Mouse (Mus musculus) bone marrow macrophage, adult 2 months (primary cell): ENCODE results near the gene Kmt5a. TPM values are rescaled to one million over a fixed set of nuclear protein-coding genes. Genes with fewer than 3 reads are reported as not detected.

Experiments used
- H3K27ac ChIP-seq: 2 replicates; pipeline ENCODE4 v1.5.1; 2012; ENCODE audit warnings: low read depth, low read length; ENCODE audit not compliant: insufficient read depth
- H3K4me1 ChIP-seq: 2 replicates; pipeline ENCODE4 v1.6.1; 2012; ENCODE audit warnings: low read length; ENCODE audit not compliant: control insufficient read depth, insufficient read depth
- H3K4me3 ChIP-seq: 2 replicates; pipeline ENCODE4 v1.5.1; 2012; ENCODE audit warnings: mild to moderate bottlenecking, low read length, moderate library complexity; ENCODE audit not compliant: insufficient read depth
- CTCF ChIP-seq: IDR thresholded peaks from 2 replicates; pipeline ENCODE4 v1.5.1; 2012; ENCODE audit warnings: low read depth, mild to moderate bottlenecking, low read length, moderate library complexity
- POLR2A ChIP-seq: IDR thresholded peaks from 2 replicates; pipeline ENCODE4 v1.6.1; 2012; ENCODE audit warnings: mild to moderate bottlenecking, low read depth, low read length, borderline replicate concordance
- polyA plus RNA-seq: library from polyadenylated mRNA; stranded (reverse); fragments of >200 nt; gene quantifications from 2 replicates; pipeline ENCODE4 v1.2.4, GENCODE M21; 2012; ENCODE audit not compliant: missing spikeins, insufficient read depth, insufficient read length

The Kmt5a gene
- polyA plus RNA-seq, 1 experiment: 49.2 TPM

DNA sequence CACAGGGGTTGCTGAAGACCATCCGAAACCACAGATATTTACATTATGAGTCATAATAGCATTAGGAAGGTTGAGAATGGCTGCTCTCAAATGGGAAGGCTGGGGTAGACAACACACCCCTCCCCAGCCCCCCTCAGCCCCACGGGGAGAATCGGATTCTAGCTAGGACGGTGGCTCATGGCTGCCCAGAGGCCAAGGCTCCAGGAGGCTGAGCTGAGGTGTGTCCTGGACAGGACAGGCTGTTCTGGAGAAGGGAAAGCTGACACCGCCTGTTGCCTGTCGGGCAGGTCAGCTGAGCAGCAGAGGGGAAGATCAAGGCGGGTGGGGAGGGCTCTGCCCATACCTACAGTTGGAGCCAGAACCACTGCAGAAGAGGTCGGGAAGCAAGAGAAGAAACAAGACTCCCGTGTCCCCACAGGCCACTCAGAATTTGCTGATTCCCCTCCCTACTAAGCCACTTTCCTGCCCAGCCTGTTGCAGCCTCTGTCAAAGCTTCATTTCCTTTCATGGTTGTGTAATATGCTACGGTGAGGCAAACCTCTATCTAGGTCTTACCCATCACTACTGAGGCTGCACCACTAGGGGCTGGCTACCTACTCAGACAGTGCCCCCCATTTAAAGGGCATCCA lies 67.1 kb downstream of the Kmt5a start:
- Histone ChIP-seq H3K27ac (no peak overlapping the region), H3K4me3 (no peak overlapping the region), H3K4me1 (peaks cover 12% of the 10 kb centered on the region)
- TF ChIP-seq CTCF (no peak), POLR2A (no peak)

DNA sequence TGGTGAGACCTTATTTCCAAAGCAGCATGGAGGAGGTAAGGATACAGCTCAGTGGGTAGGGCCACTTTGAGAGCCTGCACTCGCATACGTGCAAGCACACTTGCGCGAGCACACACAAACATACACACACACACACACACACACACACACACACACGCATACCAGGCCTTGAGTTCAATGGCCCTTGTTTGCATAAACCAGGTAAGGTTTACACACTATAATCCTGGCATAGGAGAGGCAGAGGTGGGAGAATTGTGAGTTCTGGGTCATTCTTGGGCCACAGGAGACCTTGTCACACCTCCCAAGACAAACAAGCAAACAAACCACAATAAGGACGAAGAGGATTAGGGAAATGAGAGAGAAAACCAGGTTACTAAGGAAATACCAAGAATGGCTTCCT lies 69.5 kb downstream of the Kmt5a start:
- no peak overlapping the region for H3K27ac ChIP-seq
- no peak overlapping the region for H3K4me3 ChIP-seq
- peaks cover 12% of the 10 kb centered on the region for H3K4me1 ChIP-seq
- TF ChIP-seq POLR2A (no peak), CTCF (no peak)

DNA sequence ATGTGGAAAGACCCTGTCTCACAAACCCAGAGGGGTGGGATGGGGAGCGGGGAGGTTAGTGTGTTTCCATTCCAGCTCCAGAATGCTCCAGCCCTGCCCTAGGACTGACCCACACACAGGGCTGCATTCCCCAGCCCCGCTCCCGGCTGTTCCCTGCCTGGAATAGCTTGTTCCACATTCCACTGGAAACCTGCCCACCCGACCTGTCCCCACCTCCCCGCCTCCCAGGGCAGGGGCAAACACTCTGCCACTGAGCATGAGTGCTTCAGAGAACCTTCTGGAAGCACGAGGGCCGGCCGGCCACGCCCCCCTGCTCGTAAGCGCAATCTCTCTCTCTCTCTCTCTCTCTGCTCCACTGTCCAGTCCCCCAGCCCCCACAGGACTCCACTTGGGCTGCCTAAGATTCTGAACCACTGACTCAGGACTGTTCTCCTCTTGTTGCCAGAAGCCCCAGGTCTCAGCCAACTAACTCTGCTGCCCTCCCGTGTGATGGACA lies 70.1 kb downstream of the Kmt5a start:
- Histone ChIP-seq H3K4me1 (peaks cover 12% of the 10 kb centered on the region), H3K4me3 (no peak overlapping the region), H3K27ac (no peak overlapping the region)
- TF ChIP-seq CTCF (no peak), POLR2A (no peak)

DNA sequence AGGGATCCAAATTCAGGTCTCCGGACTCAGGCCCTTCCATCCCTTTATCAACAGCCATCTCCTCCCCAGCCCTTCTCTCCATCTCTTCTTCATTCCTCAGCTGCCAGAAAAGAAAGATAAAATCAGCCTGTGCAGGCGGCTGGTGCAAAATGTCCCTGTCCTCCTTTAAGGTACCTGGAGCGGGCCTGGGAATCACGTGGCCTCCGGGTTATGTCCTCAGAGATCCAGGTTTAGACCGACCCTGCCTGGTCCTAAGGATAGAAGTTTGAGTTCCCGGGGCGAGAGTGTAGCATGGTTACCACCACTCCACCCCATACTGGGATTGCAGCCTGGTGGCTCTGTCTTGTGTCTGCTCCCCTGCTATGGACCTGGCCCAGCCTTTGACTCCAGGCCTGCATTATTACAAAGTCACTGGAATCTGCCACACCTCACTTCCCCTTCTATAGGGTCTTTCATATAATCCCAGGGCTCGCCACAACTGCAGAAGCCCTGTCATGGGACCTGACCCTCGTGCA lies 70.9 kb downstream of the Kmt5a start:
- no peak overlapping the region for H3K27ac ChIP-seq
- H3K4me1 ChIP-seq: peaks cover 13% of the 10 kb centered on the region

More for the DNA sequence above, 70.9 kb downstream of the Kmt5a start:
- no peak overlapping the region for H3K4me3 ChIP-seq
- no peak for TF ChIP-seq POLR2A
- no peak for TF ChIP-seq CTCF

Other genes with a start within 250 kb of the Kmt5a start
- gene Pitpnm2, start 190.2 kb upstream of the Kmt5a start, polyA plus RNA-seq: 0.40 and 0.66 TPM in 2 replicates
- gene Mphosph9, start 112.0 kb upstream of the Kmt5a start, polyA plus RNA-seq: 4.2 and 7.2 TPM in 2 replicates
- 12.4 and 12.5 TPM in 2 replicates for gene 2810006K23Rik, start 111.8 kb upstream of the Kmt5a start, polyA plus RNA-seq
- 88.0 and 92.2 TPM in 2 replicates for gene Cdk2ap1, start 76.8 kb upstream of the Kmt5a start, polyA plus RNA-seq
- gene Sbno1, start 13.9 kb upstream of the Kmt5a start, polyA plus RNA-seq: 57.5 and 59.2 TPM in 2 replicates
- gene Rilpl2, start 38.4 kb downstream of the Kmt5a start, polyA plus RNA-seq: 106 and 113 TPM in 2 replicates
- 20.5 and 21.6 TPM in 2 replicates for gene Snrnp35, start 43.2 kb downstream of the Kmt5a start, polyA plus RNA-seq
- gene Rilpl1, start 91.5 kb downstream of the Kmt5a start, polyA plus RNA-seq: 2.4 and 2.8 TPM in 2 replicates
- 339 and 358 TPM in 2 replicates for gene Tmed2, start 100.8 kb downstream of the Kmt5a start, polyA plus RNA-seq
- gene Ddx55, start 112.9 kb downstream of the Kmt5a start, polyA plus RNA-seq: 9.2 and 11.8 TPM in 2 replicates
- gene Eif2b1, start 139.2 kb downstream of the Kmt5a start, polyA plus RNA-seq: 17.9 and 19.1 TPM in 2 replicates
- gene Gtf2h3, start 139.2 kb downstream of the Kmt5a start, polyA plus RNA-seq: 9.6 and 10.1 TPM in 2 replicates
- gene Atp6v0a2, start 188.6 kb downstream of the Kmt5a start, polyA plus RNA-seq: 17.7 and 19.2 TPM in 2 replicates